Mouse (Mus musculus) midbrain, postnatal 0 days (tissue): ENCODE data around the gene Dact3. TPM values are rescaled to one million over a fixed set of nuclear protein-coding genes. Genes with fewer than 3 reads are reported as not detected.

Experiments
- ATAC-seq: fragments of 200-750 bp; cut with Nextera tagmentation; 2 replicates; pipeline ENCODE4 v1.8.0; 2017; ENCODE audit warnings: moderate number of reproducible peaks, mild to moderate bottlenecking, moderate TSS enrichment, moderate library complexity; ENCODE audit not compliant: low FRiP score
- DNase-seq: peaks from one replicate; pipeline ENCODE4 v3.0.0-alpha.2; 2015; ENCODE audit warnings: low spot score
- H3K27ac ChIP-seq: fragments of 300-500 bp; sonication (generic); 2 replicates; pipeline ENCODE4 v1.5.1; 2014; ENCODE audit warnings: low read depth, mild to moderate bottlenecking, low read length, mixed read lengths
- H3K27me3 ChIP-seq: fragments of 300-500 bp; sonication (generic); 2 replicates; pipeline ENCODE4 v1.6.1; 2014; ENCODE audit warnings: low read length, control low read depth, mixed read lengths; ENCODE audit not compliant: insufficient read depth
- H3K36me3 ChIP-seq: fragments of 300-500 bp; sonication (generic); 2 replicates; pipeline ENCODE4 v1.6.1; 2014; ENCODE audit warnings: low read length, control low read depth, mixed read lengths; ENCODE audit not compliant: insufficient read depth
- H3K4me1 ChIP-seq: fragments of 300-500 bp; sonication (generic); 2 replicates; pipeline ENCODE4 v1.6.1; 2014; ENCODE audit warnings: mild to moderate bottlenecking, control low read depth, antibody characterized with exemption, low read length, mixed read lengths; ENCODE audit not compliant: insufficient read depth
- H3K4me2 ChIP-seq: fragments of 300-500 bp; sonication (generic); 2 replicates; pipeline ENCODE4 v1.6.1; 2014; ENCODE audit warnings: low read depth, mild to moderate bottlenecking, low read length, mixed read lengths; ENCODE audit not compliant: poor library complexity, severe bottlenecking
- H3K4me3 ChIP-seq: fragments of 300-500 bp; sonication (generic); 2 replicates; pipeline ENCODE4 v1.5.1; 2014; ENCODE audit warnings: low read depth, mild to moderate bottlenecking, low read length, moderate library complexity
- H3K9ac ChIP-seq: fragments of 300-500 bp; sonication (generic); replicated peaks from 2 replicates; pipeline ENCODE4 v1.6.1; 2014; ENCODE audit warnings: mild to moderate bottlenecking, low read length, moderate library complexity, mixed read lengths; ENCODE audit not compliant: poor library complexity, severe bottlenecking
- H3K9me3 ChIP-seq: fragments of 300-500 bp; sonication (generic); 2 replicates; pipeline ENCODE4 v1.6.1; 2016; ENCODE audit warnings: low read length, control low read depth
- CTCF ChIP-seq: IDR thresholded peaks from 2 replicates; pipeline ENCODE4 v1.5.1; 2016; ENCODE audit warnings: antibody characterized with exemption, mild to moderate bottlenecking
- WGBS: fragments of 180-500 bp; shearing (Covaris S2); extraction: QIAGEN DNeasy Blood & Tissue Kit; methylation state at CpG from one replicate; pipeline ENCODE4 v1.1.7; 2014; 5-methylcytosine and 5-hydroxymethylcytosine counted together
- polyA plus RNA-seq: library from polyadenylated mRNA; unstranded; fragments of >200 nt; fragmentation: Nextera tagmentation; extraction: Ambion mirVana; gene quantifications from 2 replicates; pipeline ENCODE4 v1.2.1, GENCODE M21; 2015
- total RNA-seq: library from RNA; depleted of rRNA; stranded (reverse); fragments of >200 nt; gene quantifications from 2 replicates; pipeline ENCODE4 v1.2.3, GENCODE M21; 2014

Gene Dact3
- total and polyA plus RNA-seq, 2 experiments from 2014 or later: 7.5 to 107 TPM

DNA sequence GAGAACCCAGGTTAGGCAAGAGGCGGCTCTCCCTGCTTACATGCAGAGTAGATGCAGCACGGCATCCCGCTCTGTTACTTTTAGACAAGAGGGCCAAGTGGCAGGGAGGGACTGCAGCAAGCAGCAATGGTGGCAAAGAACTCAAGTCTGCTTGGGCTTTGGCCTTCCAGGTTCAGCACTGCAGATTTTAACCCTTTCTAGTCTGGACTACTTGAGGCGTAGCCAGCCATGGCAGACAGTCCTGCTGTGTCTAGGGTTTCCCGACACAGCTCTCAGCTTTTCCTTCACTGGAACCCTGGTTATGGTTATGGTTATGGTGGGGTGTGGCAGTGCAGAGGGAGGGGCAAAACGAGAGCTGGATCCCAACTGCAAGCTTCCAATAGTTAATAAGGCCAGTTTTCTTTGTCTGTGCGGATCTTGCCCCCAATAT lies 45.0 kb downstream of the Dact3 start:
- H3K36me3 ChIP-seq: peaks cover 37% of the 10 kb centered on the region
- 77% methylated on average over 7 of the region's 7 CpGs for WGBS
- no peak for TF ChIP-seq CTCF
- no peaks in the 10 kb centered on the region for H3K9me3 ChIP-seq
- H3K4me3 ChIP-seq: peak overlapping the region; percentile 9; the same call in 1 of the 2 replicates
- no peak for DNase-seq
- H3K4me1 ChIP-seq: peaks cover 9% of the 10 kb centered on the region; the same call in 1 of the 2 replicates
- no peak for ATAC-seq
- no peaks in the 10 kb centered on the region for H3K27me3 ChIP-seq
- no peak overlapping the region; the same call in 1 of the 2 replicates for H3K27ac ChIP-seq
- H3K4me2 ChIP-seq: peak overlapping the region; percentile 95
- H3K9ac ChIP-seq: 0 out of 2 replicates have a peak overlapping the region, but pooled peaks have one; percentile 6

DNA sequence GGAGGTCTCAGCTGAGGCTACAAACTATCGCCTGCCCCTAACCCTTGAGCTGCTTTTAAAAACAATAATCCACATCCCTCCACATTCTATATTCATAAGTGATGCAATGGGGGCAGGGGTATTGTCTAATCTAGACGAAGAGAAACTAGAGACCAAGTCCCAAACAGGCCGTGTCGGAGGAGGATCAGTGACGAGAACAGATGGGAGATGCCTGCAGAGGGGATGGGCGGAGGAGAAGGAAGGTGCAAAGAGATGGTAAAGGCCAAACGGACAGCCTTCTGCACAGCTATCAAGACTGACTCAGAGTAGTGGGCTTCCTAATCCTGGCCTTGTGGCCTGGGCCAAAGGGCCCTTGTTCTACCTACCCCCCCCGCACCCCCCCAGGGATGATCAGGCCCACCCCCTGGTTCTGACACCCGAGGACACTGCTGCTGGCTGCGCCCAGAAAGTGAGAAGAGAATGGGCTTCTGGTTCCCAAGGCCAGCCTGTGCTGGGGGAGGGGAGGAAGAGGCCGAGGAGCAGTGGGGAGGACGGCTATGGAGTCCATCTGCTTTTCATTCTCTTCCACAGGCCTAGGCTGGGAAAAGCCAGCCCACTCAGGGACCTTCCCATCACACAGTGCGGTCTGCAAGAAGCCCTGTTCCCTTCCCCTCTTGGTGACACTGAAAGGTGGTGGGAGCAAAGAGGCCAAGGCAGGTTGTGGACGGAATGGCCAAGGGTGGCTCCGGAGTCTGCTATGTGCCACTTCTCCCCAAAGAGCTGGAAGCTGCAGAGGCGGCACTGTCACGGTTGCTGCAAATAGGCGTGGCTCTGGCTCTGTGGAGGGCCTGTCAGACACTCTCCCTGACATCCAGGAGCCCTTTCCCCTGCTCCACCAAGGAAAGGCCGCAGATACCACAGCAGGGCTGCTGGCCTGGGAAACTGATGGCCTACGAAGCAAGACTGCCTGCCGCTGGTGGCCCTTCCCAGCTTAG lies 46.0 kb downstream of the Dact3 start:
- H3K4me3 ChIP-seq: peak overlapping the region; percentile 92
- H3K27ac ChIP-seq: peak overlapping the region; percentile 98
- H3K36me3 ChIP-seq: peaks cover 29% of the 10 kb centered on the region
- H3K9me3 ChIP-seq: no peaks in the 10 kb centered on the region
- peak overlapping the region; percentile 95 for H3K4me2 ChIP-seq
- TF ChIP-seq CTCF: no peak
- DNase-seq: no peak
- no peaks in the 10 kb centered on the region for H3K27me3 ChIP-seq
- 26% methylated on average over 21 of the region's 21 CpGs for WGBS
- H3K4me1 ChIP-seq: peaks cover 9% of the 10 kb centered on the region; the same call in 1 of the 2 replicates
- no peak for ATAC-seq
- H3K9ac ChIP-seq: peak overlapping the region; percentile 97

DNA sequence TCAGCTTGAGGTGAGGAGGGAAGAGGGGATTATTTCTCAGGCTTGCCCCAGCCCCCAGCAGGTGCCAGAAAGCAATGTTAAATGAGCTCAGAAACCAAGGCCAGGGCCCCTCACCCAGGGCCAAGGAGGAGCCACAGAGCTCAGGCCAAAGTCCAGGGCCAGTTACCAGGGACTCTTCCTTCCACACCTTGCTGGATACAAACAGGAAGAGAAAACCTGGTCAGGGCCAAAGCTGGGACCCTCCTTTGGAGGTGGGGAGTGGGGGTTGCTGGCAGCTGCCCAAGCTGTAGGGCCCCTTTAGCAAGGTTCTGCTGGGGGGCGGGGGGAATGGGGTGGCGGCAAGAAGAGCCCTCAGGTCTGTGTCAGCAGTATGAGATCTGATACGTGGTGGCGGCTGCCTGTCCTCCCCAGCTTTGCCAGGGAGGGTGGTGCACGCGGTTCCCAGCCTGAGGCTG lies 46.8 kb downstream of the Dact3 start:
- ATAC-seq (no peak), DNase-seq (no peak)
- H3K9ac ChIP-seq: peak overlapping the region; percentile 97
- H3K4me2 ChIP-seq: peak overlapping the region; percentile 95
- H3K4me3 ChIP-seq: peak overlapping the region; percentile 92
- no peaks in the 10 kb centered on the region for H3K9me3 ChIP-seq
- peaks cover 21% of the 10 kb centered on the region for H3K36me3 ChIP-seq
- 21% methylated on average over 6 of the region's 6 CpGs for whole genome bisulfite sequencing
- H3K27me3 ChIP-seq: no peaks in the 10 kb centered on the region
- H3K4me1 ChIP-seq: peaks cover 9% of the 10 kb centered on the region; the same call in 1 of the 2 replicates
- peak overlapping the region; percentile 98 for H3K27ac ChIP-seq
- TF ChIP-seq CTCF: no peak

DNA sequence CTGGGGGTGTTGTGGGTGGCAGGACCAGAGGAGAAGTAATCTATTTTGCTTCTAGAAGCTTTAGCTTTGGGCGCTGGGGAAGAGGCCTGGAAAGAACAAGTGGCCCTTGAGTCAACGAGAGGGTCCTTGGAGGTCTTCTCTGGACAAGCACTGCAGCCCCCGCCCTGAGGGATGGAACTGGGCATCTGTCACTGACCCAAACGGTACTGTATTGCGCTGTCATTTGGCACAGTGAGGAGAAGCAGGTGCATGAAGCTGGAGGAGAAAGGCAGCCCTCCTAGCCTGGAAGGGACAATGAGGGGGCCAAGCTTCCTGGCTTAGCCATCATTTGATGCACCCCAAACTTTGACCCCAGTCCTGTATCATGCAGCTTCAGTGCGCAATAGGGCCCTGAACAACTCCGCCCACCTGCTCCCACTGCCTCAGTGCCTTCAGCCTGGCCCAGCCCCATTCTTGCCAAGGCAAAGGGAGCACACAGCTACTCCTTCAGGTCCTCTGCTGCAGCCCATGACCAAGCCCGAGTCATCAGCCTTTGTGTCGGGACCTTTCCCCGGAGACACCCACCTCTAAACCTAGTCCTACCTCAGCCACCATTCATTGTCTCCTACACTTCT lies 47.4 kb downstream of the Dact3 start:
- TF ChIP-seq CTCF: no peak
- WGBS: 35% methylated on average over 10 of the region's 10 CpGs
- Histone ChIP-seq H3K4me3 (peak overlapping the region; percentile 92), H3K27ac (peak overlapping the region; percentile 98), H3K9me3 (no peaks in the 10 kb centered on the region), H3K27me3 (no peaks in the 10 kb centered on the region), H3K36me3 (peaks cover 15% of the 10 kb centered on the region), H3K9ac (peak overlapping the region; percentile 97), H3K4me2 (peak overlapping the region; percentile 95), H3K4me1 (peaks cover 9% of the 10 kb centered on the region; the same call in 1 of the 2 replicates)
- DNase-seq: peak; percentile 51
- ATAC-seq: no peak

DNA sequence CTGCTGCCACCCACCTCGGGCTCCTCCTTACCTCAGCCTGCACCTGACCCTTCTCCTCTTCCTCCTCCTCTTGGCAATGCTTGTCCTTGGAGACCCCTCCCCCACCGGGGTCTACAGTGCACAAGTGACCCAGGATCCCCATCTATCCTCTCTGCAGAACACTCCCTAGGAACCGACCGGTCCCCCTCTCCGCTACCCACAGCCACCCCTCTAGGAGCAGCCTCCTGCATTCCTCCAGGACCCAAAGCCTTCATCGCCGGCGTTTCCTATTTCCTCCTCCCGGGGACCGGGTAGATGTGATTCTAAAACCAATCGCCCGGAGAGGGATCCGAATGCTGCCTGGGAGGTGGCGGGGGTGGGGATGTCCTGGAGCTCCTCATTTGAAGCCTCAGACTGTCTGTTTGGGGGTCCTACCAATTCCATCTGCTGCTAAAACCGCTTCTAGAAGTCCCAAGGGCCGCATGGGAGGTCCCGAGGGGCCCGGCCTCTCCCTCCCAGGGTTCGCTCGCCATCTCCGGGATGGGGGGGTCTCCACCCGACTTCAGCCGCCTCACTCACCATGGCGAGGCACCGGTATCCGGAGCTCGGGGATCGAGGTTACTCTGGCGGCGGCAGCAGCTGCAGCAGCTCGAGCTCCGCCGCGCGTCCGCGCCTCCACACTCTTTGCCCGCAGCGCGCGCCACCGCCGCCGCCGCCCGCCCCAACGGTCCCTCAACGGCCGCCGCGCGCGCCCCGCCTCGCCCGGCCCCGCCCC lies 48.3 kb downstream of the Dact3 start:
- ATAC-seq (peak; percentile 3; the same call in 1 of the 2 replicates), DNase-seq (peak; percentile 42)
- under 1% methylated on average over 28 of the region's 57 CpGs for whole genome bisulfite sequencing

More for the DNA sequence above, 48.3 kb downstream of the Dact3 start:
- peaks cover 6% of the 10 kb centered on the region for H3K36me3 ChIP-seq
- H3K27me3 ChIP-seq: no peaks in the 10 kb centered on the region
- peak overlapping the region; percentile 97 for H3K9ac ChIP-seq
- peak overlapping the region; percentile 98 for H3K27ac ChIP-seq
- TF ChIP-seq CTCF: no peak
- H3K4me2 ChIP-seq: peak overlapping the region; percentile 95
- peak overlapping the region; percentile 92 for H3K4me3 ChIP-seq
- no peaks in the 10 kb centered on the region for H3K9me3 ChIP-seq
- peaks cover 9% of the 10 kb centered on the region; the same call in 1 of the 2 replicates for H3K4me1 ChIP-seq
